8 mouse cellular contexts compared by ENCODE assay signal in the genomic region with DNA sequence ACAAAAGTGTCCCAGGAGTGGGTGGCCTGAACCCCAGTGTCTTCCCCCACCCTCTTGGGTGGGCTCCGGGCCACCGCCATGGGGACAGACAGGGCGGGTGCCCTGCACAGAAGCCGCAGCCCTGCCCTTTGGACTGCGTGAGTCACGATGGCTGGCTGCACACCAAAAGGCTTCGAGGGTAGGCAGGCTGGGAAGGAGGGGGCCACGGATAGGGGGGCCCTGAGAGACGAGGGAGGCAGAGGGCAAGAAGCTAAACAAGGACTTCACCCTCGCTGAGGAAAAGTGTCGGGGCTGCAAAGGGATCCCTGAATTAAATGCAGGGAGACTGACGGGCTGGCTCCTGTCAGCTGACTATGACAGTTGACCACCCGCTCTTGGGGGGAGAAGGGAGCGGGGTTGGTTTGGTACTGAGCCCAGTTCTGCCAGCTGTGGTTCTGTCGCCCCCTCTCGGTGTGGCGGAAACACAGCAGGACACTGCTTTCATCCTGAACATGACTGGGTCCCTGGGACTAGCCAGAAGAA. TPM values are rescaled to one million over a fixed set of nuclear protein-coding genes. Genes with fewer than 3 reads are reported as not detected.
DNase-seq lines count a peak whose midpoint lies in the region; ATAC-seq and TF ChIP-seq lines count a peak whose summit lies in the region.

No protein-coding gene starts in this region.

- no peak overlapping the region for H3K27ac ChIP-seq in cerebellum, adult 2 months (ENCODE audit: insufficient read depth, low read length)
- no peak overlapping the region for H3K27ac ChIP-seq in heart, embryonic 12.5 days (ENCODE audit: poor library complexity, severe bottlenecking)
- H3K27ac ChIP-seq in kidney, embryonic 14.5 days (ENCODE audit: low read depth, low read length), result 0 out of 2 replicates have a peak overlapping the region, but pooled peaks have one; percentile 37

- 7% methylated on average over 17 of the region's 17 CpGs for WGBS in cerebellum, adult 2 months
- 37% methylated on average over 17 of the region's 17 CpGs for WGBS in heart, embryonic 12.5 days
- 29% methylated on average over 17 of the region's 17 CpGs for WGBS in kidney, embryonic 14.5 days

- H3K4me1 ChIP-seq in cerebellum, adult 2 months (ENCODE audit: control insufficient read depth, insufficient read depth, low read length), result 0 out of 2 replicates have a peak, but pooled peaks cover 3% of the 10 kb centered on the region
- peaks cover 15% of the 10 kb centered on the region for H3K4me1 ChIP-seq in heart, embryonic 12.5 days (replicated peaks)
- 0 out of 2 replicates have a peak, but pooled peaks cover 6% of the 10 kb centered on the region for H3K4me1 ChIP-seq in kidney, embryonic 14.5 days (ENCODE audit: control insufficient read depth, insufficient read depth, low read length)

- no peaks in the 10 kb centered on the region for H3K9me3 ChIP-seq in heart, embryonic 12.5 days (replicated peaks)
- no peaks in the 10 kb centered on the region for H3K9me3 ChIP-seq in kidney, embryonic 14.5 days (ENCODE audit: control insufficient read depth, low read length)

- no peak for TF ChIP-seq POLR2A in cerebellum, adult 2 months (IDR thresholded peaks at IDR 0.05; ENCODE audit: borderline replicate concordance, insufficient read depth, low read length)
- TF ChIP-seq POLR2A in myocyte (IDR thresholded peaks at IDR 0.05; ENCODE audit: insufficient read length, low read depth), result no peak

- peak; percentile 32 to 38 for DNase-seq in cerebellum, adult 2 months
- DNase-seq in cerebellum, postnatal 14 days, result no peak
- peak; percentile 63 to 64 for DNase-seq in adrenal gland, adult 18-20 months (ENCODE audit: low spot score in 2 of 2)

- peak overlapping the region; percentile 38 for H3K4me2 ChIP-seq in heart, embryonic 12.5 days
- peak overlapping the region; percentile 0; the same call in 1 of the 2 replicates for H3K4me2 ChIP-seq in kidney, embryonic 14.5 days (replicated peaks; ENCODE audit: low read depth, low read length)
- H3K4me2 ChIP-seq in myocyte (ENCODE audit: low read depth), result peak overlapping the region; percentile 83

- no peak overlapping the region for H3K9ac ChIP-seq in heart, embryonic 12.5 days
- H3K9ac ChIP-seq in kidney, embryonic 14.5 days (ENCODE audit: low read depth, low read length), result no peak overlapping the region

- TF ChIP-seq CTCF in cerebellum, adult 2 months (IDR thresholded peaks at IDR 0.05; ENCODE audit: borderline replicate concordance, insufficient read depth, low read depth, low read length), result peak; percentile 32; the same call in 1 of the 2 replicates

- no peak overlapping the region for H3K4me3 ChIP-seq in cerebellum, adult 2 months (replicated peaks; ENCODE audit: insufficient read depth, low read depth, low read length)
- no peak overlapping the region for H3K4me3 ChIP-seq in heart, embryonic 12.5 days
- H3K4me3 ChIP-seq in kidney, embryonic 14.5 days (ENCODE audit: low read length), result no peak overlapping the region
- H3K4me3 ChIP-seq in myocyte, result peak overlapping the region; percentile 17

- H3K27me3 ChIP-seq in cerebellum, adult 2 months (ENCODE audit: control insufficient read depth, insufficient read depth, low read length), result no peaks in the 10 kb centered on the region
- H3K27me3 ChIP-seq in heart, embryonic 12.5 days (replicated peaks), result peaks cover 18% of the 10 kb centered on the region
- no peaks in the 10 kb centered on the region; the same call in 1 of the 2 replicates for H3K27me3 ChIP-seq in kidney, embryonic 14.5 days (ENCODE audit: control insufficient read depth, insufficient read depth, low read length)
- H3K27me3 ChIP-seq in myocyte (ENCODE audit: control insufficient read depth, insufficient read depth, insufficient read length), result no peaks in the 10 kb centered on the region

- no peaks in the 10 kb centered on the region for H3K36me3 ChIP-seq in heart, embryonic 12.5 days
- no peaks in the 10 kb centered on the region for H3K36me3 ChIP-seq in kidney, embryonic 14.5 days (ENCODE audit: control insufficient read depth, insufficient read depth, low read length)
- no peaks in the 10 kb centered on the region for H3K36me3 ChIP-seq in myocyte (ENCODE audit: control insufficient read depth, insufficient read depth)

- H3ac ChIP-seq in myocyte (ENCODE audit: control insufficient read depth, insufficient read length), result no peak overlapping the region

- no peaks in the 10 kb centered on the region for H3K79me2 ChIP-seq in myocyte (ENCODE audit: control insufficient read depth, insufficient read depth)

- ATAC-seq in heart, embryonic 12.5 days (ENCODE audit: insufficient number of reproducible peaks, low FRiP score), result no peak
- ATAC-seq in kidney, embryonic 14.5 days (ENCODE audit: low FRiP score, low TSS enrichment), result peak; percentile 49; the same call in 1 of the 2 replicates
- no peak for ATAC-seq in CD4-positive, CD25-positive, alpha-beta regulatory T cell, adult 4 months
- ATAC-seq in megakaryocyte, adult 5-6 weeks (ENCODE audit: poor library complexity, severe bottlenecking), result no peak

TF ChIP-seq in myocyte, 11 proteins besides CTCF, POLR2A, EP300 and RAD21:
- no peak for TF ChIP-seq TCF12 (IDR thresholded peaks at IDR 0.05; ENCODE audit: insufficient read depth, poor library complexity, severe bottlenecking)
- peak in 1 of 3 experiments; percentile 53 for TF ChIP-seq MYOG (IDR thresholded peaks at IDR 0.05; ENCODE audit: control insufficient read depth in 1 of 3, insufficient read depth in 1 of 3, insufficient read length in 2 of 3, low read depth in 2 of 3)
- TF ChIP-seq USF1 (IDR thresholded peaks at IDR 0.05; ENCODE audit: low read depth), result no peak
- no peak for TF ChIP-seq POLR2AphosphoS2 (IDR thresholded peaks at IDR 0.05; ENCODE audit: insufficient read length, low read depth)
- TF ChIP-seq CEBPB (IDR thresholded peaks at IDR 0.05; ENCODE audit: insufficient read depth, poor library complexity, severe bottlenecking), result no peak
- no peak for TF ChIP-seq SRF (IDR thresholded peaks at IDR 0.05; ENCODE audit: control insufficient read depth, insufficient read length, low read depth)
- TF ChIP-seq E2F4 (IDR thresholded peaks at IDR 0.05; ENCODE audit: insufficient read depth), result no peak
- no peak for TF ChIP-seq TCF3 (IDR thresholded peaks at IDR 0.05; ENCODE audit: insufficient read length, low read depth)
- TF ChIP-seq REST (IDR thresholded peaks at IDR 0.05; ENCODE audit: insufficient read depth, insufficient read length), result no peak
- TF ChIP-seq MYOD1 (IDR thresholded peaks at IDR 0.05; ENCODE audit: control insufficient read depth in 1 of 3, insufficient read length in 2 of 3, low read depth in 2 of 3), result peak in 2 of 3 experiments; percentile 14 to 44
- TF ChIP-seq MAX (IDR thresholded peaks at IDR 0.05; ENCODE audit: low read depth), result no peak
TF ChIP-seq in myocyte: peak in this region for 2.

RNA-seq across cellular contexts. Expression of a gene that starts 5.2 kb away (rescaled TPM):
- polyA plus RNA-seq in cerebellum, adult 2 months (2012; rRNA removed), result 2.5 and 3.3 TPM in 2 replicates
- 1 to 10 TPM; 3.9 to 4.9 TPM for total RNA-seq in adrenal gland, adult 18-20 months (2021)
- 0.31 and 0.35 TPM in 2 replicates for polyA plus RNA-seq in heart, embryonic 12.5 days (2016; fragmentation: Nextera tagmentation; extraction: Ambion mirVana)
- 0.61 TPM in 1 of 2 replicates, not detected in the other for polyA plus RNA-seq in kidney, embryonic 14.5 days (2014; fragmentation: Nextera tagmentation; extraction: Ambion mirVana)
- polyA plus RNA-seq in myocyte (2012; fragmentation: generic; extraction: Trizol), result 0.11 TPM
- not detected for polyA plus RNA-seq in CD4-positive, CD25-positive, alpha-beta regulatory T cell, adult 4 months (2017; shearing (Covaris generic))
- total RNA-seq in megakaryocyte, adult 5-6 weeks (2015), result not detected in 2 replicates
- not detected in 2 replicates for total RNA-seq in megakaryocyte, adult 5-6 weeks (2017)

RNA-seq across cellular contexts. Expression of a gene that starts 43.2 kb away (rescaled TPM):
- polyA plus RNA-seq in cerebellum, adult 2 months (2012; rRNA removed), result 1.1 TPM in 1 of 2 replicates, not detected in the other
- total RNA-seq in adrenal gland, adult 18-20 months (2021), result not detected
- polyA plus RNA-seq in heart, embryonic 12.5 days (2016; fragmentation: Nextera tagmentation; extraction: Ambion mirVana), result not detected in 2 replicates
- polyA plus RNA-seq in kidney, embryonic 14.5 days (2014; fragmentation: Nextera tagmentation; extraction: Ambion mirVana), result not detected in 2 replicates
- not detected for polyA plus RNA-seq in myocyte (2012; fragmentation: generic; extraction: Trizol)
- not detected for polyA plus RNA-seq in CD4-positive, CD25-positive, alpha-beta regulatory T cell, adult 4 months (2017; shearing (Covaris generic))
- total RNA-seq in megakaryocyte, adult 5-6 weeks (2015), result not detected in 2 replicates
- not detected in 2 replicates for total RNA-seq in megakaryocyte, adult 5-6 weeks (2017)

RNA-seq across cellular contexts. Expression of a gene that starts 59.8 kb away (rescaled TPM):
- not detected in 2 replicates for polyA plus RNA-seq in cerebellum, adult 2 months (2012; rRNA removed)
- total RNA-seq in adrenal gland, adult 18-20 months (2021), result not detected
- 0.64 and 1.3 TPM in 2 replicates for polyA plus RNA-seq in heart, embryonic 12.5 days (2016; fragmentation: Nextera tagmentation; extraction: Ambion mirVana)
- polyA plus RNA-seq in kidney, embryonic 14.5 days (2014; fragmentation: Nextera tagmentation; extraction: Ambion mirVana), result 3.7 and 6.1 TPM in 2 replicates
- polyA plus RNA-seq in myocyte (2012; fragmentation: generic; extraction: Trizol), result not detected
- not detected for polyA plus RNA-seq in CD4-positive, CD25-positive, alpha-beta regulatory T cell, adult 4 months (2017; shearing (Covaris generic))
- total RNA-seq in megakaryocyte, adult 5-6 weeks (2015), result not detected in 2 replicates
- not detected in 2 replicates for total RNA-seq in megakaryocyte, adult 5-6 weeks (2017)

Comparison
In these comparisons a context has a peak if more than half of its experiments do, and no peak if none do; other contexts are left out.
1. DNase-seq: peak in cerebellum, adult 2 months (2 of 2) and adrenal gland, adult 18-20 months (2 of 2); none in cerebellum, postnatal 14 days (0 of 2).
2. H3K4me2 ChIP-seq: peak in every context shown above with its lines; median percentile 83 in myocyte; 38 in heart, embryonic 12.5 days; 0 in kidney, embryonic 14.5 days.